Comparison of ENCODE assay signal across 8 mouse cellular contexts in genomic region chr11:18750911-18751841, GRCm38 (mm10).
A peak's percentile ranks its signal among the peaks of the same experiment; 100 is the strongest.
DNase-seq lines count a peak whose midpoint lies in the region; ATAC-seq lines count a peak whose summit lies in the region.

No protein-coding gene starts in this region.

- H3K27ac ChIP-seq in hindbrain, embryonic 10.5 days, result 0 out of 2 replicates have a peak overlapping the region, but pooled peaks have one; percentile 1
- H3K27ac ChIP-seq in midbrain, embryonic 12.5 days (replicated peaks), result no peak overlapping the region

- H3K27me3 ChIP-seq in hindbrain, embryonic 10.5 days (ENCODE audit: insufficient read depth, poor library complexity, severe bottlenecking), result peaks cover 3% of the 10 kb centered on the region; the same call in 1 of the 2 replicates
- peaks cover 5% of the 10 kb centered on the region; the same call in 1 of the 2 replicates for H3K27me3 ChIP-seq in midbrain, embryonic 12.5 days

- H3K9ac ChIP-seq in midbrain, embryonic 12.5 days (replicated peaks), result no peak overlapping the region

- peak; percentile 52 for ATAC-seq in midbrain, embryonic 12.5 days (ENCODE audit: low FRiP score, low read depth)
- no peak for ATAC-seq in CD4-positive, CD25-positive, alpha-beta regulatory T cell, adult 4 months

- peaks cover 82% of the 10 kb centered on the region for H3K4me1 ChIP-seq in hindbrain, embryonic 10.5 days (replicated peaks)
- peaks cover 57% of the 10 kb centered on the region for H3K4me1 ChIP-seq in midbrain, embryonic 12.5 days

- H3K4me2 ChIP-seq in midbrain, embryonic 12.5 days (replicated peaks), result peak overlapping the region; percentile 36

- 34% methylated on average over 20 of the region's 20 CpGs for WGBS in hindbrain, embryonic 10.5 days
- WGBS in midbrain, embryonic 12.5 days, result 22% methylated on average over 20 of the region's 20 CpGs

- no peaks in the 10 kb centered on the region for H3K9me3 ChIP-seq in hindbrain, embryonic 10.5 days
- no peaks in the 10 kb centered on the region for H3K9me3 ChIP-seq in midbrain, embryonic 12.5 days

- peak overlapping the region; percentile 29 for H3K4me3 ChIP-seq in hindbrain, embryonic 10.5 days
- H3K4me3 ChIP-seq in midbrain, embryonic 12.5 days, result no peak overlapping the region

- H3K36me3 ChIP-seq in hindbrain, embryonic 10.5 days, result no peaks in the 10 kb centered on the region
- H3K36me3 ChIP-seq in midbrain, embryonic 12.5 days, result no peaks in the 10 kb centered on the region

- peak; percentile 63 for DNase-seq in cerebellum, adult 11-12 months
- no peak for DNase-seq in cerebellum, adult 11 months
- peak; percentile 83 for DNase-seq in cerebellum, adult 9-10 months
- DNase-seq in hindbrain, embryonic 10.5 days (ENCODE audit: low spot score), result no peak
- no peak for DNase-seq in frontal cortex, postnatal 36 days (ENCODE audit: low spot score in 2 of 2)
- DNase-seq in gastrocnemius, adult 8-10 months (ENCODE audit: low spot score in 2 of 2), result no peak

Comparison
In these comparisons a context has a peak if more than half of its experiments do, and no peak if none do; other contexts are left out.
1. DNase-seq: peak in cerebellum, adult 11-12 months (single experiment) and cerebellum, adult 9-10 months (single experiment); none in cerebellum, adult 11 months (single experiment), hindbrain, embryonic 10.5 days (single experiment), frontal cortex, postnatal 36 days (0 of 2) and gastrocnemius, adult 8-10 months (0 of 2).